Mouse (Mus musculus): ENCODE measurements around the gene Rpf1.

The Rpf1 gene

GRCm38 (mm10) chr3:146520798-146521651, at the start of gene Rpf1:
Gene Rpf1, minus strand, starts transcription at chr3:146521429.
- peak; percentile 79 to 88 for DNase-seq (ENCODE audit: low spot score in 2 of 2)

DNA sequence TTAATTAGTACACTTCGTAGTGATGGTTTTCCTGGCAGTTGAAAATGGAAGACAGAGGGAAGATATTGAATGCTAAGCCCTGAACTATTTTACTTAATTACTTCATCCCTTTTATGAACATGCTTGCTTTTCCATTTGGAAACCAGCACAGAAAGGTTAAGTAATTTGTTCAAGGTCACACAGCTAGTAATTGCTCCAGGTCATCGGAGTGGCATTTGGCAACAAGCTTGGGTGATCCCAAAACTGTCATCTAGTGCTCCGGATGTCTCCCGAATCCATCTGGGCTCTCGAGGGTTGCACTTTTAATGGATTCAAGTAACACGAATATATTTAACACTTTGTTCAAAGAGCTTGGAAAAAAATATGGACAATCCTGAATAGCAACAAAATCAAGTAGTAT, 49.7 kb upstream of the Rpf1 start:
- no peak for DNase-seq (ENCODE audit: low spot score in 2 of 2)

DNA sequence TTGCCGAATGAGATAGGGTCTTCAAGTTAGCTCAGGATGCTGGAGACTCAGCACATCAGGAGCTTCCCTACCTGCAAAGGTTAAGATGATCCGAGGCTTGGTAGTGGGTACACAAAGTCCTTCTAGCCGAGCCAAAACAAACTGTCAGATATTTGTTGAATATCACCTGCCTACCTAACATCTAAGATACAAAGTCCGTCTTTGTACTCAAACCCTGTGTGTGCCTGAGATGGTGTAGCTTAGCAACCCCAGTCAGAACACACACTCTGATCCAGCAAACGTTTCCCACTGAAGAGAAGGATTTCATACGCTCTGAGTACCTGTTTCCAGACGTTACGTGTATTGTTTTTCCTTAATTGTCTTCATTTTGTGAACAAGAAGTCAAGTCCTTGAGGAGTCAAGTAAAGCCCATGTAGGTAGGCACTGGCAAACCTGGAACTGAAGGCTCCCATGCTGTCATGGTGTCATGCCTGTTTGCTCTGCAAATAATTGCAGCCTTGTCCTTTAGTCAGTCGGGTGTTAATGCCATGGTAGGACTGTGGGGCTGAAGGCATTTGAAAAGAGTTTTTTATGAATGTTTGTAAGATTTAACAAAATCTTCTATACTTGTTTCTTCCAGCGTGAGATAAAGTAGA, 49.0 kb upstream of the Rpf1 start, which contains the start of gene Uox:
Gene Uox, plus strand, starts transcription at position 279 of the 635 bp plus-strand sequence.
- no peak for DNase-seq (ENCODE audit: low spot score in 2 of 2)

DNA sequence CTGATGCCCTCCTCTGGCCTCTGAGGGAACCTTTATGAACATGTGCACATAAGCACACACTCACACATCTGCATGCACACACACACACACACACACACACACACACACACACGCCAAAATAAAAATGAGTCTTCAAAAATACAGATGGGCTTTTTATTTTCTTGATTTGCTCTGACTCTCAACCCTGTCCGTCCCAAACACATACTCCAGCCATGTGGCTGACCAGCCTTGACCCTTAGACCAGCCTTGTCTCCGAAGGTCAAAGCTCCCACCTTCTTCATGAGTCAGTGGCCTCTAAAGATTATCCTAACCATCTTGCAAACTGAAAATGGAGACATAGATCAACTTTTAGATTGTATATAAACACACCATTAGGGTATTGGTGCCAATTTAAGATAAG, 48.4 kb upstream of the Rpf1 start:
- no peak for DNase-seq (ENCODE audit: low spot score in 2 of 2)

GRCm38 (mm10) chr3:146567884-146568530, 46.8 kb upstream of the Rpf1 start:
- peak; percentile 34 to 55 for DNase-seq (ENCODE audit: low spot score in 2 of 2)

DNA sequence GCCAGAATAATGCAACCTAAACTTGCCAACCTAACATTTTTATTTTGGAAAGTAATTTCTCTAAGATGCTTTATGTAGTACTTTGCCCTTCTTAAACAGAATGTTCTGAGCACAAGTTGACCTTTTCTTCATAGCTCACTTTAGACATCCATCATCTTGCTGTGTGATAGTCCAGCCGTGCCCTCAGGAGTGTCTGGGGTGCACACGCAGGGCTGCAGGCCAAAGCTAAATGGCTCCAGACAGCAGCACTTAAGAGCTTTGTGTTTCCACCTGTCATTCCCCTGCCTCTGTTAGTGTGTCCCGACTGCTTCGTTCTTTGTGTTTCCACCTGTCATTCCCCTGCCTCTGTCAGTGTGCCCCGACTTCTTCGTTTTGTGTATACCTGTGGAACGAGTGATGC, 46.1 kb upstream of the Rpf1 start:
- DNase-seq (ENCODE audit: low spot score in 2 of 2): no peak

- no peak for DNase-seq (ENCODE audit: low spot score in 2 of 2)
These were observed 43.8 kb upstream of the Rpf1 start for GRCm38 (mm10) chr3:146565065-146565411.

- peak; percentile 33 to 74 for DNase-seq (ENCODE audit: low spot score in 2 of 2)
These were observed 43.2 kb upstream of the Rpf1 start for GRCm38 (mm10) chr3:146564268-146565064.

DNA sequence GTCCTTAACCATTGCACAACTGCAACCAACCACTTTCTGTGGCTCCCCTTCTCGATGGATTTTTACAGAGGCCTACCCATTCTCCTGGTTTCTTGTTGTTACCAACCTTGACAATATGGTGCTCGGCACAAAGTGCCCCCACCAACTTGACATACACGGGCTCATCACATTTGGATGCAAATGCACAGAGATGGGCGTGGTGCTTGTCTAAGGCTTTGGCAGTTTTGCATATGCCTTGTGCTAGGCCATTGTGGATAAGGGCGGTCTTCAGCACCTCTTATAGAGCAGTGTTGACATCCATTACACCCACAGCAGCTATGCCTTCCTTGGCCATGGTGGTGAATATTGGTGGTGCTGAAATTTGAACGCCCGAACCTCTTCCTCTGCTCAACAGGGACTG, 41.7 kb upstream of the Rpf1 start:
- no peak for DNase-seq (ENCODE audit: low spot score in 2 of 2)

DNA sequence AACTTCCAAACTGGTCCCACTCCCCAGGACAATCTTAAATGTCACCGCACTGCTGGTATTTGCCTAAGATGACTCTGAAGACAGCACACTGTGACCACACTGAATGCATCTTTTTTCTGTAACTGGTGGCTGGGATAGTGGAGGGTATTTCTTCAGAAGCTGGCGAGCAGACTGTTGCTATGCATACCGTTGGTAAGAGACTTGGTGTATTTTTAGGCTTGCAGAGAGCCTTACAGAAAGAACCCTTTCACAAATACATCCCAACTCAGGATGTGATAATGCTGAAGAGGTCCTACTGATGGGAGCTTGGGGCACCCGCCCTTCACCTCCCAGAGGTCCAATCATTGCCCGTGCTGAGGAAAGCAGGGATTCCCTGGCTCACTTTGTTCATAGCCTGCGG, 36.3 kb upstream of the Rpf1 start:
- no peak for DNase-seq (ENCODE audit: low spot score in 2 of 2)

DNA sequence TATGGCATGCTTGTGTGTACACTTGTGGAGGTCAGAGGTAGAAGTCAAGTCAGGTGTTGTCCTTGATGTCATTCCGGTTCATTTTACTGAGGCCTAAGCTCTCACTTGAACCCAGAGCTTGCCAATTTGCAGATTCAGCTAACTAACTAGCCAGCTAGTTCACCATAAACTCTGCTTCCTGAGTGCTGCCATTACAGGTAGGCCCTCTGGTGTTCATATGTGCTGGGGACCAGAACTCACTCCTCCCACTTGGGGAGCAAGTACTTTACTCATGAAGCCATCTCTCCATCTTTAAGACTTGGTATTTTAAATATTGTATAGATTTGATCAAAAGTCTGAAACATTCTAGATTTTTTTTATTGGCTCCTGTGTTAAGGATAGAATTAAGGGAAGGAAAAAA, 35.3 kb upstream of the Rpf1 start:
- DNase-seq (ENCODE audit: low spot score in 2 of 2): no peak

DNA sequence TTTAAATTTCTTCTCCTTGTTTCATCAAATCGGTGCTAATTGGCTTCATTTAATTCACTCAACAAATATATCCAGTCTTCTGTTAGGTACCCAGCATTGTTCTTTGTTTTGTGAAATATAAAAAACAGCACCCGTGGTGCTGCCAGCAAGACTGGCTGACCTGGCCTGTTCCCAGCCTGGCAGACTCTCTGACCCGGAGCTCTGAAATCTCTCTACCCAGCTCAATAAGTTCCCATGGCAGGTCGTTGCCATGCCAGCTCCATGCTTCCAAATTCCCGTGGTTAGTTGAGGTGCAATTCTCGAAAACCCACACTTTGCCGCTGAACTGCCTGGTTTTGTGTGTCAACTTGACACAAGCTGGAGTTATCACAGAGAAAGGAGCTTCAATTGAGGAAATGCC, 33.6 kb upstream of the Rpf1 start:
- no peak for DNase-seq (ENCODE audit: low spot score in 2 of 2)

- no peak for DNase-seq (ENCODE audit: low spot score in 2 of 2)
These were observed 22.4 kb upstream of the Rpf1 start for GRCm38 (mm10) chr3:146543632-146544031.

- DNase-seq (ENCODE audit: low spot score in 2 of 2): no peak
These were observed 19.5 kb upstream of the Rpf1 start for GRCm38 (mm10) chr3:146540521-146541273.

DNA sequence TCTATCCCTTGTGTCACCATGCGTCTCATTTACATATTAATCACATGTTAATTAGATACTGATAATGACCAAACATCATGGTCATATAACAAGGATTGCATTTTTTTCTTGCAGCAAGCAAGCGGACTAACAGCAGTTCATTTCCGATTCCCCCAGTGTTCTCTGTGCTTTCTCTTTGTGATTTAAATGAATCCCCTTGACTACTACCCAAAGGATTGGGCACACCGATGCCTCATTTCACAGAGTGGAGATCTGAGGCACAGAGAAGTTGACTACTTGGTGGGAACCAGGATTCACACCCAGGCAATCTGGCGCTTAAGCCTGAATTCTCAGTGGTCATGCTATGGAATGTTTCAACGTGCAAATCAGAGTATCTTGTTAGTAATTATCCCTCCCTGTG, 13.8 kb upstream of the Rpf1 start:
- no peak for DNase-seq (ENCODE audit: low spot score in 2 of 2)

GRCm38 (mm10) chr3:146528335-146528734, 7.1 kb upstream of the Rpf1 start:
- no peak for DNase-seq (ENCODE audit: low spot score in 2 of 2)

DNA sequence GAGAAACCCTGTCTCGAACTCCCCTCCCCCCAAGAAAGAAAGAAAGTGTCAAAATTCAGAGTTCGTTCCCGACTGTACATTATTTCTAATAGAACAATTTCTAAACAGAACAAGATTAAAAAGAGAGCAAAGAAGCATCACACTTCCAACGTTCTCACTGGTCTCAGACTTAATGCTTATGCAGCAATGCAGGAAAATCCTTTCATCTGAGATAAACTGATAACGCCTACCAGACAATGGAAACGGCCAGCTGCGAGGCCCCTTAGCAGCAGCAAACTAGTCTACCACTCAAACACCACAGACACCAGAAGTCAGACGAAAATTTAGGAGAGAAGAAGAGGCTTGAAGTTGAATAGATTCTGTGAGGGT, 407 bp upstream of the Rpf1 start:
- no peak for DNase-seq (ENCODE audit: low spot score in 2 of 2)

DNA sequence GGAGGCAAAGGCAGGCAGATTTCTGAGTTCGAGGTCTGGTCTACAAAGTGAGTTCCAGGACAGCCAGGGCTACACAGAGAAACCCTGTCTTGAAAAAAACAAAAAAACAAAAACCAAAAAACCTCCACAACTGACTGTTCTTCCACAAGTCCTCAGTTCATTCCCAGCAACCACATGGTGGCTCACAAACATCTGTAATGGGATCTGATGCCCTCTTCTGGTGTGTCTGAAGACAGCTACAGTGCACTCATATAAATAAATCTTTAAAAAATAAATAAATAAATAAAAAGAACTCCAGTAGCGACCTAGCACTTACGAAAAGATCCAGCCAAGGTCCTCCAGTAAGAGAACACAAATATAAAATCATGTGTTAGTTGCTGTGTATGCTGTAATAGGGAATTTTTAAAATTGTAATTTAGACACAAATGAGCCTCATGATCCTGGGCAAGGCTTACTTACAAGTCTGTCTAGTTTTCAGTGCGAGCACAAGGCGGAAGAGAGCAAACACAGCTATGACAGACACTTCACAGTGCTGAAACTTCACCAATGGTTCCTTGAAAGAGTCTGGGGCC, 917 bp downstream of the Rpf1 start:
- no peak for DNase-seq (ENCODE audit: low spot score in 2 of 2)

- DNase-seq (ENCODE audit: low spot score in 2 of 2): no peak
These were observed 14.5 kb downstream of the Rpf1 start for GRCm38 (mm10) chr3:146506711-146507110.

DNA sequence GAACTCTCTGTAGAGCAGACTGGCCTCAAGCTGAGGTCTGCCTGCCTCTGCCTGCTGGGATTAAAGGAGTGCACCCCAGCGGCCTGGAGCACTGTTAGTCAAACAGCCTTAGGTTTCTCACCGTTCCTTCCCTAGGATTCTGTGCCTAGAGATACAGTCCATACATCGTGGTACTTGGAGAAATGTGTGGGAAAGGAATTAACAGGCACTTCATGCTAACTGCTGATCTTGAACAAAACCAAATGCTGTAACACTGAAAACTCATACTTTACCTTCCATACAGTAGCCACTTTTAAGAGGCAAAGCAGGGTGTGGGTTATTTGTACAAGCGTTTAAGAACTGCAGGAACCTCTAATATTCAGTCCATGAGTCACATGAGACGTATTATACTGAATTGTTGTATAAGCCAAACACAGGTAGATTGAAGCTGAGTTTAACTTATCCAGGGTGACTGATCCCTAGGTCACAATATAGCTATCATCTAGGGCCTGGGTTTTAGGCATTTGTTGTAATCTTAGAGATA, 19.6 kb downstream of the Rpf1 start:
- no peak for DNase-seq (ENCODE audit: low spot score in 2 of 2)

DNA sequence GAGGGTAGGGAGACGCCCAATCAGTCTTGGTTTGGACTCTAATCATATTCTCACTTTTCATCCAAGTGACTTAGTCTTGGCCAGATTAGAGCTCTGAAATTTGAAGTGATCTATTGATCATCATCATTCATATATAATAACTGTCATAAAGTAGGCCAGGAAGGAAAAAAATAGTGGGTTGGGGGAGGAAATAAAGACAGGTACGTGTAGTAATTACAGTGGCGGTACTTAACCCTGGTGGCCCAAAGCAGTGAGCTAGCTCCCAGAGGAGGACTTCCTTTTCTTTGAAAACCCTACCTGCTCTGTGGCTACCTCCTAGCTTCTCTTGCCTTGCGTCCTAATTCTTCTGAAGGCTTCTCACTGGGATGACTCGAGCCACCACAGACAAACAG, 20.4 kb downstream of the Rpf1 start:
- DNase-seq (ENCODE audit: low spot score in 2 of 2): no peak
